Mouse (Mus musculus) intestine, postnatal 0 days (tissue): ENCODE results near the gene Gm10717. TPM values are rescaled to one million over a fixed set of nuclear protein-coding genes. Genes with fewer than 3 reads are reported as not detected.
"Not testable (repeated sequence)": the region's sequence is repeated elsewhere in the genome, so short reads cannot be mapped to it uniquely, and the experiment has no call there.

Experiments
- ATAC-seq: fragments of 200-750 bp; cut with Nextera tagmentation; 2 replicates; pipeline ENCODE4 v1.8.0; 2017; ENCODE audit warnings: mild to moderate bottlenecking, moderate TSS enrichment, moderate library complexity
- H3K27ac ChIP-seq: fragments of 300-500 bp; sonication (generic); 2 replicates; pipeline ENCODE4 v1.5.1; 2014; ENCODE audit warnings: mild to moderate bottlenecking, low read depth, low read length, moderate library complexity
- H3K27me3 ChIP-seq: fragments of 300-500 bp; sonication (generic); replicated peaks from 2 replicates; pipeline ENCODE4 v1.6.1; 2014; ENCODE audit warnings: low read length, mixed read lengths; ENCODE audit not compliant: control insufficient read depth, insufficient read depth
- H3K36me3 ChIP-seq: fragments of 300-500 bp; sonication (generic); 2 replicates; pipeline ENCODE4 v1.6.1; 2014; ENCODE audit warnings: mild to moderate bottlenecking, moderate library complexity; ENCODE audit not compliant: control insufficient read depth, insufficient read depth
- H3K4me1 ChIP-seq: fragments of 300-500 bp; sonication (generic); replicated peaks from 2 replicates; pipeline ENCODE4 v1.6.1; 2014; ENCODE audit warnings: antibody characterized with exemption, low read length, mixed read lengths; ENCODE audit not compliant: control insufficient read depth, insufficient read depth
- H3K4me2 ChIP-seq: fragments of 300-500 bp; sonication (generic); replicated peaks from 2 replicates; pipeline ENCODE4 v1.6.1; 2014; ENCODE audit warnings: low read depth, mild to moderate bottlenecking, moderate library complexity
- H3K4me3 ChIP-seq: fragments of 300-500 bp; sonication (generic); 2 replicates; pipeline ENCODE4 v1.5.1; 2014; ENCODE audit warnings: low read depth, low read length
- H3K9ac ChIP-seq: fragments of 300-500 bp; sonication (generic); 2 replicates; pipeline ENCODE4 v1.6.1; 2014; ENCODE audit warnings: mild to moderate bottlenecking, low read depth, low read length
- H3K9me3 ChIP-seq: fragments of 300-500 bp; sonication (generic); 2 replicates; pipeline ENCODE4 v1.6.1; 2016; ENCODE audit warnings: mixed run types; ENCODE audit not compliant: control insufficient read depth
- WGBS: fragments of 180-500 bp; shearing (Covaris S2); extraction: QIAGEN DNeasy Blood & Tissue Kit; methylation state at CpG from one replicate; pipeline ENCODE4 v1.1.7; 2014; 5-methylcytosine and 5-hydroxymethylcytosine counted together
- microRNA-seq: library from miRNA; unstranded; fragments of <30 nt; microRNA quantifications from one replicate; pipeline ENCODE4, GENCODE M21; 2016
- polyA plus RNA-seq: library from polyadenylated mRNA; unstranded; fragments of >200 nt; fragmentation: Nextera tagmentation; extraction: Ambion mirVana; gene quantifications from 2 replicates; pipeline ENCODE4 v1.2.1, GENCODE M21; 2015

The Gm10717 gene
- polyA plus RNA-seq, 1 experiment from 2014 or later, result 0.29 TPM

GRCm38 (mm10) chr9:3036577-3036976, 11.4 kb downstream of the Gm10717 start, which contains the start of gene Gm10715:
Gene Gm10715, plus strand, starts transcription at chr9:3036877.
- not testable (repeated sequence) for ATAC-seq, H3K27ac ChIP-seq, H3K4me1 ChIP-seq, H3K4me2 ChIP-seq, H3K4me3 ChIP-seq, H3K36me3 ChIP-seq, H3K27me3 ChIP-seq, H3K9ac ChIP-seq, H3K9me3 ChIP-seq
- WGBS, result 68% methylated on average over 6 of the region's 8 CpGs

GRCm38 (mm10) chr9:3038161-3038560, 12.9 kb downstream of the Gm10717 start:
- not testable (repeated sequence) for H3K9ac ChIP-seq, H3K4me2 ChIP-seq, H3K4me1 ChIP-seq, H3K27me3 ChIP-seq, H3K36me3 ChIP-seq, H3K4me3 ChIP-seq, H3K27ac ChIP-seq, H3K9me3 ChIP-seq, ATAC-seq
- 62% methylated on average over 4 of the region's 4 CpGs for WGBS

Small RNAs within 50 kb of the gene (microRNA-seq; reads per million reads assigned to microRNA genes)
- not detected for gene Mir101c

Other genes starting within 250 kb of the Gm10717 start
- gene Gm10722, start 24.5 kb upstream of the Gm10717 start, polyA plus RNA-seq, result not detected in 2 replicates
- not detected in 2 replicates for gene Gm11168, start 22.1 kb upstream of the Gm10717 start, polyA plus RNA-seq
- not detected in 2 replicates for gene Gm10721, start 12.3 kb upstream of the Gm10717 start, polyA plus RNA-seq
- not detected in 2 replicates for gene Gm10720, start 9.8 kb upstream of the Gm10717 start, polyA plus RNA-seq
- gene Gm10719, start 8.0 kb upstream of the Gm10717 start, polyA plus RNA-seq, result 0.50 TPM in 1 of 2 replicates, not detected in the other
- gene Gm10718, start 1.9 kb upstream of the Gm10717 start, polyA plus RNA-seq, result 0.41 and 0.43 TPM in 2 replicates
- gene Gm17535, start 9.2 kb downstream of the Gm10717 start, polyA plus RNA-seq, result not detected in 2 replicates
- gene Gm10715, start 11.5 kb downstream of the Gm10717 start, polyA plus RNA-seq, result not detected in 2 replicates